Mouse (Mus musculus) bone marrow macrophage, adult 2 months (primary cell): Measurements from ENCODE around the gene Nmu.

Experiments used
- CTCF ChIP-seq: IDR thresholded peaks from 2 replicates; pipeline ENCODE4 v1.5.1; 2012; ENCODE audit warnings: low read depth, mild to moderate bottlenecking, low read length, moderate library complexity
- POLR2A ChIP-seq: IDR thresholded peaks from 2 replicates; pipeline ENCODE4 v1.6.1; 2012; ENCODE audit warnings: mild to moderate bottlenecking, low read depth, low read length, borderline replicate concordance

DNA sequence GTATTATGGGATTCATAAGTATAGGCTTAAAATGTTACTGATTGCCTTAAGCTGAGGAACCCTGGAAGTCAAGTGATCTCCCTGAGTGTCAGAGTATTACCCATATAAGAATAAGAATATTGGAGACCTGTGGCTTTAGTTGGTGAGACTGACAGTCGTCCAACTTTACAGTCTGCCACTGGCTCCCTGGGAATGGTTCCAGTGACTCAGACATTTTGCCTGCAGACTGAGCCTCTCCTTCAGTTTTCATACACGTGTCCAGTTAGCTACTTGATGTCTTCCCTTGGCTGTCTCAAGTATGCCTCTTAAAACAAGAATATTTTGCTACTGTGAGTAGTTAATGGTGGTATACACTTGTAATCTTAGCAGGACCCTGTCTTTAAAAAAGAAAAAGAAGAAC, 55.4 kb downstream of the Nmu start:
- TF ChIP-seq CTCF (no peak), POLR2A (no peak)
